Comparison of ENCODE assay signal across 8 mouse cellular contexts in genomic region chr13:92844586-92845221, GRCm38 (mm10). TPM values are rescaled to one million over a fixed set of nuclear protein-coding genes. Genes with fewer than 3 reads are reported as not detected.
DNase-seq lines count a peak whose midpoint lies in the region; ATAC-seq lines count a peak whose summit lies in the region.

Gene Mtx3 (plus strand): TSS chr13:92844760.

- DNase-seq in ZHBTc4 (ENCODE audit: low read depth, low spot score), result peak; percentile 88
- peak; percentile 79 for DNase-seq in gastrocnemius, adult 8-10 months (ENCODE audit: low spot score in 2 of 2)
- peak; percentile 22 for DNase-seq in hindlimb bud, embryonic 11.5 days (ENCODE audit: extremely low spot score, low read depth, low spot score)
- DNase-seq in left cerebral cortex, adult 8-10 months (ENCODE audit: low spot score in 2 of 2), result peak; percentile 83
- DNase-seq in right cerebral cortex, adult 18-20 months, result peak; percentile 88
- peak; percentile 80 for DNase-seq in urinary bladder, adult 2 months (ENCODE audit: low spot score)

- peak; percentile 96 for ATAC-seq in common myeloid progenitor, adult 5-6 weeks (replicated peaks; ENCODE audit: low read depth, poor library complexity, severe bottlenecking)
- peak; percentile 98 for ATAC-seq in megakaryocyte, adult 5-6 weeks (ENCODE audit: poor library complexity, severe bottlenecking)

RNA-seq across cellular contexts. Expression of gene Mtx3, which starts in this region (rescaled TPM):
- 8.2 and 11.1 TPM in 2 replicates for total RNA-seq in common myeloid progenitor, adult 5-6 weeks (2017)
- 1 to 10 TPM; 2.4 to 3.6 (median 3.3) TPM for total RNA-seq in gastrocnemius, adult 8-10 months (2022)
- total RNA-seq in left cerebral cortex, adult 8-10 months (2022), result 10 to 100 TPM; 28.9 to 39.7 (median 32.3) TPM
- total RNA-seq in megakaryocyte, adult 5-6 weeks (2015), result 2.3 and 4.1 TPM in 2 replicates
- total RNA-seq in megakaryocyte, adult 5-6 weeks (2017), result 3.3 TPM in 2 replicates
- 11.8 and 13.0 TPM in 2 replicates for polyA plus RNA-seq in urinary bladder, adult 2 months (2012; rRNA removed)

Comparison
In these comparisons a context has a peak if more than half of its experiments do, and no peak if none do; other contexts are left out.
1. Peak in every context shown above with its lines: DNase-seq and ATAC-seq.
2. DNase-seq: peak in every context shown above with its lines; median percentile 88 in ZHBTc4; 88 in right cerebral cortex, adult 18-20 months; 83 in left cerebral cortex, adult 8-10 months; 80 in urinary bladder, adult 2 months; 79 in gastrocnemius, adult 8-10 months; 22 in hindlimb bud, embryonic 11.5 days.